Mouse (Mus musculus) liver, embryonic 14.5 days (tissue): Measurements from ENCODE around the gene U2af1. TPM values are rescaled to one million over a fixed set of nuclear protein-coding genes. Genes with fewer than 3 reads are reported as not detected.
A peak's percentile ranks its signal among the peaks of the same experiment; 100 is the strongest.

Experiments
- ATAC-seq: fragments of 200-750 bp; cut with Nextera tagmentation; 2 replicates; pipeline ENCODE4 v1.8.0; 2017; ENCODE audit warnings: moderate number of reproducible peaks, mild to moderate bottlenecking, moderate library complexity; ENCODE audit not compliant: insufficient read depth
- DNase-seq, 3 experiments: peaks; one replicate each; pipeline ENCODE4 v3.0.0-alpha.2; 2012 to 2013; ENCODE audit warnings: low read depth in 3 of 3, low spot score in 3 of 3
- H3K27ac ChIP-seq: fragments of 300-500 bp; sonication (generic); 2 replicates; pipeline ENCODE4 v1.5.1; 2014; ENCODE audit warnings: moderate library complexity, mild to moderate bottlenecking, control low read depth, inconsistent platforms
- H3K27me3 ChIP-seq: fragments of 300-500 bp; sonication (generic); 2 replicates; pipeline ENCODE4 v1.6.1; 2014; ENCODE audit warnings: mild to moderate bottlenecking, low read length, moderate library complexity; ENCODE audit not compliant: control insufficient read depth, insufficient read depth
- H3K36me3 ChIP-seq: fragments of 300-500 bp; sonication (generic); replicated peaks from 2 replicates; pipeline ENCODE4 v1.6.1; 2014; ENCODE audit warnings: low read depth; ENCODE audit not compliant: control insufficient read depth, insufficient read depth
- H3K4me1 ChIP-seq, 2 experiments: fragments of 200-500 bp in 1 of 2; fragments of 300-500 bp in 1 of 2; sonication (generic) in 1 of 2; replicated peaks; 2 replicates each; pipeline ENCODE4 v1.6.1; 2012 to 2014; ENCODE audit warnings: antibody characterized with exemption in 1 of 2, inconsistent platforms in 1 of 2, low read length in 1 of 2; ENCODE audit not compliant: control insufficient read depth in 2 of 2, insufficient read depth in 2 of 2
- H3K4me2 ChIP-seq: fragments of 300-500 bp; sonication (generic); 2 replicates; pipeline ENCODE4 v1.6.1; 2014; ENCODE audit warnings: low read depth, mild to moderate bottlenecking, control low read depth, moderate library complexity
- H3K4me3 ChIP-seq, 2 experiments: fragments of 200-500 bp in 1 of 2; fragments of 300-500 bp in 1 of 2; sonication (generic) in 1 of 2; 2 replicates each; pipeline ENCODE4 v1.5.1; 2012 to 2014; ENCODE audit warnings: low read depth in 2 of 2, low read length in 2 of 2, mild to moderate bottlenecking in 2 of 2, control low read depth in 1 of 2, inconsistent platforms in 1 of 2, moderate library complexity in 1 of 2; ENCODE audit not compliant: insufficient read depth in 1 of 2
- H3K9ac ChIP-seq: fragments of 300-500 bp; sonication (generic); replicated peaks from 2 replicates; pipeline ENCODE4 v1.6.1; 2014; ENCODE audit warnings: mild to moderate bottlenecking, control low read depth, moderate library complexity
- H3K9me3 ChIP-seq: fragments of 300-500 bp; sonication (generic); 2 replicates; pipeline ENCODE4 v1.6.1; 2016; ENCODE audit warnings: low read length, mixed read lengths; ENCODE audit not compliant: control insufficient read depth
- CTCF ChIP-seq: IDR thresholded peaks from 2 replicates; pipeline ENCODE4 v1.5.1; 2016; ENCODE audit warnings: antibody characterized with exemption, low read depth, control low read depth
- EP300 ChIP-seq: IDR thresholded peaks from 2 replicates; pipeline ENCODE4 v1.6.1; 2016; ENCODE audit warnings: antibody characterized with exemption, low read depth
- WGBS: fragments of 180-500 bp; shearing (Covaris S2); extraction: QIAGEN DNeasy Blood & Tissue Kit; methylation state at CpG from one replicate; pipeline ENCODE4 v1.1.7; 2014; ENCODE audit not compliant: insufficient replicate concordance; 5-methylcytosine and 5-hydroxymethylcytosine counted together
- polyA plus RNA-seq, 2 experiments: library from polyadenylated mRNA; depleted of rRNA in 1 of 2; stranded (reverse) in 1 of 2; unstranded in 1 of 2; fragments of >200 nt; fragmentation: Nextera tagmentation in 1 of 2; extraction: Ambion mirVana in 1 of 2; gene quantifications; 2 replicates each; pipeline versions ENCODE4 v1.2.1 to v1.2.3; 2012 to 2014

U2af1 gene
- polyA plus RNA-seq, 2 experiments = 83.3 to 145 TPM

DNA sequence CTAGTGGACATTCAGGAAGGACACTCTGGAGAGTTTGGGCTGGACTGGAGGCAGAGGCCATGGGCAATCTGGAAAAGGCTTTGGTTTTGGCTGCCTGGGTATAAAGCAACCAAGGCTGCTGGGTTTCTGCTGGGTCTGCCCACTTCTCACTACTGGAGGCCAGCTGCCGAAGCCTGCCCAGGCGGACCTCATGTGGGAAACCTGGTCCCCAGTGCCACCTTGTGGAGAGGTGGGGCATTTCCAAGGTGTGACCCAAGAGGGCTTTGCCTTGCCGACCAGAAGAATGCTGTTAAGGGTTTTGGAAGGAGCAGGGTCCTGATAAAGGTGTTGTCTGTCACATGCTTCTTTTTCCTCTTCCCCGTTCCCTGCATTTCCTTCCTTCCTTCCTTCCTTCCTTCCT is 6.1 kb upstream of the U2af1 start:
- Histone ChIP-seq H3K36me3 (no peaks in the 10 kb centered on the region), H3K9ac (no peak overlapping the region), H3K27ac (no peak overlapping the region), H3K27me3 (no peaks in the 10 kb centered on the region), H3K4me3 (no peak overlapping the region), H3K4me1 (no peaks in the 10 kb centered on the region; a peak in 1 of 4 replicates), H3K9me3 (no peaks in the 10 kb centered on the region), H3K4me2 (no peak overlapping the region)
- 8% methylated on average over 4 of the region's 4 CpGs for WGBS
- TF ChIP-seq EP300 (no peak), CTCF (peak; percentile 94)
- DNase-seq (peak; percentile 44 to 59 (median 45)), ATAC-seq (peak; percentile 57; the same call in 1 of the 2 replicates)

GRCm38 (mm10) chr17:31662855-31663254 is 4.2 kb upstream of the U2af1 start:
- peak; percentile 35; the same call in 1 of the 2 replicates for TF ChIP-seq CTCF
- TF ChIP-seq EP300 = no peak

DNA sequence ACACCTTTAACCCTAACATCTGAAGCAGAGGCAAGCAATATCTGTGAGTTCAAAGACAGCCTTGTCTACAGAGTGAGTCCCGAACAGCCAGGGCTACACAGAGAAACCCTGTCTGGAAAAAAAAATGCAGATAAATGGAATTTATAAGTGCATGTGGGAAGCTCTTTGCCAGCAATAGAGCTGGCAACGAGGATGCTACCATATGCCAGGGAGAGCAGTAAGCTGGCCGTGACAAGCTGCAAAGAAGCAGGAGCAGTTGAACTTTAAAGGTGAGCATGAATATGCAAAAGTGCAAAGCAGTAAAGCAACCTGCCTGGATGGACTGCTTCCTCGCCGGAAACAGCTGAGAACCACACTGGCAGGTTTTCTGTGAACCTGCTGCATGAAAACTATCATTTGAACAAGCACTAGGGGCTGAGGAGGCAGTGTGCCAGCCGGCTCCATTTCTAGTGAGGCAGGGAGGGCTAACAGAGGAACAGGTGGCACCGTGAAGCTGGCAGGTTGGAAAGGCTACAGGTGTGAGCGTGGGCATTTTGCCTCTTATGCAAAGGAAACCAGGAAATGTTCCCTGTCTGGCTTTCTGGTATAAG is 2.1 kb upstream of the U2af1 start:
- no peak overlapping the region for H3K27ac ChIP-seq
- H3K4me3 ChIP-seq = no peak overlapping the region
- no peak for DNase-seq
- H3K27me3 ChIP-seq = no peaks in the 10 kb centered on the region
- H3K4me1 ChIP-seq = peaks cover 12 to 17% of the 10 kb centered on the region in 2 experiments
- ATAC-seq = no peak
- 66% methylated on average over 8 of the region's 8 CpGs for WGBS
- TF ChIP-seq EP300 (no peak), CTCF (no peak)
- H3K4me2 ChIP-seq = no peak overlapping the region
- no peaks in the 10 kb centered on the region for H3K9me3 ChIP-seq
- peaks cover 8% of the 10 kb centered on the region for H3K36me3 ChIP-seq
- H3K9ac ChIP-seq = no peak overlapping the region

More at GRCm38 (mm10) chr17:31662855-31663254, 4.2 kb upstream of the U2af1 start:
- H3K27me3 ChIP-seq = no peaks in the 10 kb centered on the region
- H3K9me3 ChIP-seq = no peaks in the 10 kb centered on the region
- peaks cover 5 to 9% of the 10 kb centered on the region in 2 experiments for H3K4me1 ChIP-seq
- no peak overlapping the region for H3K9ac ChIP-seq
- no peak overlapping the region for H3K4me2 ChIP-seq
- H3K4me3 ChIP-seq = no peak overlapping the region
- H3K27ac ChIP-seq = no peak overlapping the region
- DNase-seq = no peak
- H3K36me3 ChIP-seq = no peaks in the 10 kb centered on the region
- ATAC-seq = no peak

DNA sequence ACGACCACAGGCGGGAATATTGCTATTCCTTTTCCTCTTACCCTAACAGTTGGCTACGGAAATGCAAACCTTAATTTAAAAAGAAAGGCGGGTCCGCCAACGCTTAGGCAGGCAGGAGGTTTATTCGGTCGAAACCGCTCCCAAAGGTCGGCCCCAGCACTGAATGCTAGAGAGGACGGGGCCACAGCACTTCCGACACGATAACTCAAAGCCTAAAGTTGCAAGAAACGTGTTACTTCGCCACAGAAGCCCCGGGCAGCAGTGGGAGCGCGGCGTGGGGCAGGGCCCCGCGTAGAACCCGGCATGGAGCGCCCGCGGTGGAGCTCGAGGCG is 590 bp downstream of the U2af1 start:
- peak overlapping the region; percentile 27 for H3K27ac ChIP-seq
- no peak for ATAC-seq
- no peak for DNase-seq
- no peaks in the 10 kb centered on the region for H3K27me3 ChIP-seq
- peaks cover 33% of the 10 kb centered on the region for H3K36me3 ChIP-seq
- H3K4me2 ChIP-seq = peak overlapping the region; percentile 96
- H3K9me3 ChIP-seq = no peaks in the 10 kb centered on the region
- WGBS = under 1% methylated on average over 27 of the region's 27 CpGs
- H3K4me1 ChIP-seq = peaks cover 12 to 17% of the 10 kb centered on the region in 2 experiments
- peak overlapping the region; percentile 87 for H3K9ac ChIP-seq
- H3K4me3 ChIP-seq = peak overlapping the region; percentile 78 to 87
- TF ChIP-seq CTCF (no peak), EP300 (no peak)

DNA sequence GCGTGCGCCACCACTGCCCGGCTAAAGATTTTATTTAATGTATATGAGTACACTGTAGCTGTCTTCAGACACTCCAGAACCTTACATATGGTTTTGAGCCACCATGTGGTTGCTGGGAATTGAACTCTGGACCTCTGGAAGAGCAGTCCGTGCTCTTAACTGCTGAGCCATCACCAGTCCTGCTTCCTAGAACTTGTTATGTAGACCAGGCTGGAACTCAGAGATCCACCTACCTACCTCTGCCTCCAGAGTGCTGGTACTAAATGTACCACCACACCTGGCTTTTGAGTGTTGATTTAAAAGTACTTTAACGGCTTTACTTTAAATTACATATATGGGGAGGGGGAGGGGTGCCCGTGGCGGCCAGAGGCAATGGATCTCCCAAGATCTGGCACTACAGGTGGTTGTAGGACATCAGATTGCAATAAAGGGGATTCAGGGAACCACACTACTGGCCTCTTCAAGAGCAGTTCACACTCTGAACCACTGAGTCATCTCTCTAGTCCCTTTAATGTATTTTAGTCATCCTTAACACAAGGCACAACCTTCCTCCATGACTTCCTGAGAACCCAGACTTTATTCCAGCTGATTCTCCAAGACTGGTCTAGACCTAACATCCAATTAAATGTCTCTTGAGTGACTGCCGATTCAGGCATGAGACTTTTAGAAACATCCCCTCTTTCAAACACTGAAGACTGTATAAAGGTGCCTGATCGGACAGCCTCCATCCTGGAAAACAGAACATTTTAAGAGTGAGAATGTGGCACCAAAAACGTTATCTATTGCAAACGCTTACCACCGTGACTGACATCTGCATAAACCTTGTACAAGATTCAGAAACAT is 1.3 kb downstream of the U2af1 start:
- peak overlapping the region; percentile 96 for H3K4me2 ChIP-seq
- ATAC-seq (no peak), DNase-seq (no peak)
- WGBS = 39% methylated on average over 12 of the region's 12 CpGs
- no peak for TF ChIP-seq CTCF
- no peak for TF ChIP-seq EP300
- peaks cover 40% of the 10 kb centered on the region for H3K36me3 ChIP-seq
- H3K4me1 ChIP-seq = peaks cover 12 to 17% of the 10 kb centered on the region in 2 experiments
- peak overlapping the region; percentile 78 to 87 for H3K4me3 ChIP-seq
- H3K9me3 ChIP-seq = no peaks in the 10 kb centered on the region
- H3K27ac ChIP-seq = peak overlapping the region; percentile 27
- H3K27me3 ChIP-seq = no peaks in the 10 kb centered on the region
- peak overlapping the region; percentile 87 for H3K9ac ChIP-seq
